Mouse (Mus musculus): ENCODE results near the gene Polr2g.
A peak's percentile ranks its signal among the peaks of the same experiment; 100 is the strongest.

The Polr2g gene

DNA sequence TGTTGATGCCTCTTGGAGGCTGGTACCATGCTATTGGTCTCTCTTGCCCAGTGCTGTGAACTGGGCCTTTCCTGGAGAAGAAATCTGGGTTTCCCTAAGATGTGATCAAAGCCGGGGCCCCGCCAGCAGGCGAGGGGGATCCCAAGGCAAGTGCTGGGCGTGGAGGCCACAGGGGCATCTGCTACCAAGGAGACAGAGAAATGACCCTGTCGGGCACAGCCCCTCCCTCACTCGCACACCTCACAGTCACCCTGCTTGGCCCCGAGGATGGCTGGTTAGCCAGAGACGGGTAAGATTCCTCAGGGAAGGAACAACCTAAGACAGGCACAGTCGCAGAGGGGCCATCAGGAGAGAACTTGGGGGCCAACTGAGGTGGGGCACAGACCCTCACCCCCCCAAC, 32.8 kb downstream of the Polr2g start:
- no peak for DNase-seq (ENCODE audit: extremely low read depth, insufficient read length, low spot score)

DNA sequence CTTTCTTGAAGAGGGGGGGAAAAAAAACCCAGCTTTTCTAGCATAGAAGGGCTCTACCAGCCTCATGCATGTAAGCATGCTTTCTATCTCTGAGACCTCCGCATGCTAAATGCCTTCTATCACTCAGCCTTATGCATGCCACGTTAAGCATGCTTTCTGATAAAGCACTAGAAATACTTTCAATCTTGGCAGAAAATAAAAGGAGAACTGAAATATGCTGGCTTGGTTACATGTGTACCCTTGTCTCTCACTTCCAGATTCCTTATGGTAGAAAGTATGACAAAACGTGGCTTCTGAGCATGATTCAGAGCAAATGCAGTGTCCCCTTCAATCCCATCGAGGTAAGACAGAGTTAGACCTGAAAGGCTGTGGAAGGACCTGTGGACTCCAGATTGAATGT, 35.1 kb downstream of the Polr2g start:
- no peak for DNase-seq (ENCODE audit: extremely low read depth, insufficient read length, low spot score)

DNA sequence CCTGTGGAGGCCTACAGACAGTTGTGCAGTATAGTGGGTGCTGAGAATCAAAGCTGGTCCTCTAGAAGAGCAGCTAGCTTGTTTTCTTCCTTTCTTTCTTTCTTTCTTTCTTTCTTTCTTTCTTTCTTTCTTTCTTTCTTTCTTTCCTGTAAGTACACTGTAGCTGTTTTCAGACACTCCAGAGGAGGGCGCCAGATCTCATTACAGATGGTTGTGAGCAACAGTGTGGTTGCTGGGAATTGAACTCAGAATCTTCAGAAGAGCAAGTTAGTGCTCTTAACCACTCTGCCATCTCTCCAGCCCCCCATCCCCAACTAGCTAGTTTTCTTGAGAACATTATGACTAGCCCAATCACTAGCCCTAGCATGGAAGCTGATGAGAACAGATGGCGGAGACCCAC, 37.6 kb downstream of the Polr2g start:
- DNase-seq (ENCODE audit: extremely low read depth, insufficient read length, low spot score) = no peak

DNA sequence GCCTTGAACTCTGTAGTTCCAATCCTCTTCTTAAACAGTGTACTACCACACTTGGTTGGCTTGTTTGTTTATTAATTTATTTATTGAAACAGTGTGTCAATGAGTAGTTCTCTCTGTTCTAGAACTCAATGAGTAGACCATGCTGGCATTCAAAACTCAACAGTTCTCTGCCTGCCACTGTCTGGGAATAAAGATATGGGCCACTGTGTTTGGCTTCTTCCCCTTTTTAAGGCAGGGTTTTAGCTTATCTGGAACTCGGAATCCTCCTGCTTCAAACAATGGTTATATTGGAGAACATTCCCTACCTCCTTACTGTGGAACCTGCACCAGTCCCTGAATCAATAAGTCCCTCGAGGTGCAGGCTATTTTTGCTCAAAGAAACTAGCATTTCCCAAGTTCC, 39.5 kb downstream of the Polr2g start:
- no peak for DNase-seq (ENCODE audit: extremely low read depth, insufficient read length, low spot score)

GRCm38 (mm10) chr19:8757471-8757998, 40.8 kb downstream of the Polr2g start:
- no peak for DNase-seq (ENCODE audit: extremely low read depth, insufficient read length, low spot score)

- peak; percentile 95 for DNase-seq (ENCODE audit: extremely low read depth, insufficient read length, low spot score)
These were observed 41.6 kb downstream of the Polr2g start, which contains the start of gene Nxf1 for GRCm38 (mm10) chr19:8756635-8757387. Gene Nxf1, plus strand, starts transcription at chr19:8757073.

DNA sequence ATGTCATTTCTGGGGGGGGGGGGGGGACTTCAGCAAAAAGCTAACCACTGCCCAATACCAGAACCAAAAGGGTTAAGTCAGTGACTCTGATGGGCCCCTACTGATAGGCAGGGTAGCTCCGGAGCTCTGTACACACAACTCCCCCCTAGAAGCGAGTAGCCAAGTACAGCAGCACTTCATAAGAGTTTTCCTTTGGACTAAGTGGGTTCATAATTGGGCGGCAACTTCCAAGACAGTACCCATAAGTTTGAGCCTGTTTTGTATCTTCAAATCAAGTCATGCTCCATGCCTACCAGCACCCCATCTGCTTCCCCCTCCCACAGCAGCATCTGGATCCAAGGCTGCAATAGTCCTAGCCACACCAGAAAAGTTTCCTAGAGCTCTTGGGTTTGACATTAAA, 42.7 kb downstream of the Polr2g start:
- no peak for DNase-seq (ENCODE audit: extremely low read depth, insufficient read length, low spot score)

GRCm38 (mm10) chr19:8747368-8747767, 51.0 kb downstream of the Polr2g start:
- DNase-seq (ENCODE audit: extremely low read depth, insufficient read length, low spot score) = no peak

DNA sequence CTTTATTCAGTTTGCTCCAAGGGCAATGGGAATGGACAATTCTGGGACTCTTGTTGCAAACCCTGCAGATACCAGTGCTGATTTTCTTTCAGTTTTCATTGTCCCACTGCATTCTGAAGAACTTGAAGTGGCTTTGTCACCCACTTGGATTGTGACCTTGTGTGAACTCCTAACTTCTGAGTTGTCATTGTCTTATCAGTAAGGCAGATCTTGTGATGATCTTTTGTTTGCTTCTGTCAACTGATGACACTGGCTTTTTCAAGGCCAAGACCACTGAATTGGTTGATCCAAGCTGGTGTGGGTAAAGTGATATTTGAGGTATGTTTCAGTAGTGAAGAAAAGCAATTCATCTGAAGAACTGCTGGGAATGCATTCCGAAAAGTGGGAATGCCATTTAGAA, 53.0 kb downstream of the Polr2g start:
- DNase-seq (ENCODE audit: extremely low read depth, insufficient read length, low spot score) = no peak

Data from 3134 (cell line).